Mouse (Mus musculus) adrenal gland, postnatal 0 days (tissue): ENCODE measurements around the gene Bola3. TPM values are rescaled to one million over a fixed set of nuclear protein-coding genes. Genes with fewer than 3 reads are reported as not detected.

ENCODE experiments used
- microRNA-seq: library from miRNA; unstranded; fragments of <30 nt; microRNA quantifications from one replicate; pipeline ENCODE4, GENCODE M21; 2016; ENCODE audit warnings: borderline replicate concordance; ENCODE audit not compliant: insufficient number of aligned reads
- polyA plus RNA-seq: library from polyadenylated mRNA; unstranded; fragments of >200 nt; fragmentation: Nextera tagmentation; extraction: Ambion mirVana; gene quantifications from 2 replicates; pipeline ENCODE4 v1.2.1, GENCODE M21; 2015

Bola3 gene
- polyA plus RNA-seq, result 308 and 352 TPM in 2 replicates

GRCm38 (mm10) chr6:83348873-83349272 is at the start of gene Bola3:
Gene Bola3 (plus strand): TSS chr6:83349147.

GRCm38 (mm10) chr6:83325525-83326393 is 23.2 kb upstream of the Bola3 start, which contains the start of the genes Mthfd2 and Mob1a:
Gene Mthfd2 (minus strand): TSS chr6:83325908.
Gene Mob1a (plus strand): TSS chr6:83326016.

Small RNA genes within 50 kb of the gene (microRNA-seq; reads per million reads assigned to microRNA genes)
- not detected for gene Mir6374

Other genes with a start within 250 kb of the Bola3 start
- 1.6 and 5.7 TPM in 2 replicates for gene Ccdc142, start 247.5 kb upstream of the Bola3 start, polyA plus RNA-seq
- 2.5 and 5.4 TPM in 2 replicates for gene Gm42688, start 247.5 kb upstream of the Bola3 start, polyA plus RNA-seq
- gene Mrpl53, start 240.1 kb upstream of the Bola3 start, polyA plus RNA-seq, result 177 and 257 TPM in 2 replicates
- 25.9 and 42.3 TPM in 2 replicates for gene Mogs, start 233.7 kb upstream of the Bola3 start, polyA plus RNA-seq
- 78.7 and 93.8 TPM in 2 replicates for gene Wbp1, start 227.6 kb upstream of the Bola3 start, polyA plus RNA-seq
- gene Ino80b, start 223.7 kb upstream of the Bola3 start, polyA plus RNA-seq, result 13.7 and 17.2 TPM in 2 replicates
- 16.9 and 27.2 TPM in 2 replicates for gene Rtkn, start 213.7 kb upstream of the Bola3 start, polyA plus RNA-seq
- 2.9 and 4.3 TPM in 2 replicates for gene Wdr54, start 192.8 kb upstream of the Bola3 start, polyA plus RNA-seq
- 0.41 and 0.72 TPM in 2 replicates for gene 1700003E16Rik, start 192.7 kb upstream of the Bola3 start, polyA plus RNA-seq
- gene Dctn1, start 183.2 kb upstream of the Bola3 start, polyA plus RNA-seq, result 60.7 and 63.9 TPM in 2 replicates
- gene Slc4a5, start 129.3 kb upstream of the Bola3 start, polyA plus RNA-seq, result 0.12 TPM in 1 of 2 replicates, not detected in the other
- gene Mthfd2, start 23.2 kb upstream of the Bola3 start, polyA plus RNA-seq, result 18.6 and 19.4 TPM in 2 replicates
- 33.9 and 40.3 TPM in 2 replicates for gene Mob1a, start 23.1 kb upstream of the Bola3 start, polyA plus RNA-seq
- gene Tet3, start 109.9 kb downstream of the Bola3 start, polyA plus RNA-seq, result 25.0 and 26.5 TPM in 2 replicates
- gene Dguok, start 157.8 kb downstream of the Bola3 start, polyA plus RNA-seq, result 47.3 and 62.3 TPM in 2 replicates
- 3.4 and 20.0 TPM in 2 replicates for gene Actg2, start 187.1 kb downstream of the Bola3 start, polyA plus RNA-seq
- gene Stambp, start 223.6 kb downstream of the Bola3 start, polyA plus RNA-seq, result 23.6 and 35.6 TPM in 2 replicates